Mouse (Mus musculus) urinary bladder, postnatal 4 days (tissue): ENCODE measurements around the gene Uimc1.

Experiments used
- DNase-seq, 2 experiments: peaks; one replicate each; pipeline ENCODE4 v3.0.0; 2021 to 2022; ENCODE audit warnings: low spot score in 2 of 2

Uimc1 gene

DNA sequence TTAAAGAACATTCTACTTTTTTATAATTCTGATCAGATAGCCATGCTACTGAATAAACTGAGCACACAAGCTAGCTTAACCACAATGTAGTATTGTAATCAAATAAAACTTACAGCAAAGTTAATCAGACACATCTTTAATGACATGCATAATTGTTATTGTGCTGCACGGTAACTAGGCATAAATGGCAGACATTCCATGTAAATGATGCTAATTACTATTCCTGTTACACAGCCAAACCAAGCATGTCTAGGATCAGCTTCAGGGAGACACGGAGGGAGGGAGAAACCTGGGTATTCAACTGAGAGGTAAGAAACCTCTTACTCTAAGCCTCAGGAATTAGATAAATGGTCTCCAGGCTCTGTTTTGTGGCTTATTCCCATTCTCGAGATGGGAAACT lies 52.4 kb downstream of the Uimc1 start:
- DNase-seq = no peak

- no peak for DNase-seq
These were observed 60.1 kb downstream of the Uimc1 start for GRCm38 (mm10) chr13:55040016-55040415.

DNA sequence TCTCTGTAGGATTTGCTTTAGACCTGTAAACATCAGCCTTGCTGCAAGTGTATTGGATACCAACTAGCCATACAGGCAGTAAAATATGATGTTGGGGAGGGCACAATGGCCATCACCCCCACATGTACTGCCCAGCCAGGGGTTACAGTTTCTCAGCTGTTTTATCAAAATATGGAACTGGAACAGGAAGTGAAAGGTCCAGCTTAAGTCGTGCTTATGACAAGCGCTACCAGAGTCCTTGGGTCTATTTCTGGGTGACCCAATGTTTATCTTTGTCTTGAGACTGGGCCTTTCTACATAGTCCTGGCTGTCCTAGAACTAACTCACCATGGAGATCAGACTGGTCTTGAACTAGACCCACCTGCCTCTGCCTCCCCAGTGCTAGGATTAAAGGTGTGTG lies 75.9 kb downstream of the Uimc1 start:
- DNase-seq = no peak

DNA sequence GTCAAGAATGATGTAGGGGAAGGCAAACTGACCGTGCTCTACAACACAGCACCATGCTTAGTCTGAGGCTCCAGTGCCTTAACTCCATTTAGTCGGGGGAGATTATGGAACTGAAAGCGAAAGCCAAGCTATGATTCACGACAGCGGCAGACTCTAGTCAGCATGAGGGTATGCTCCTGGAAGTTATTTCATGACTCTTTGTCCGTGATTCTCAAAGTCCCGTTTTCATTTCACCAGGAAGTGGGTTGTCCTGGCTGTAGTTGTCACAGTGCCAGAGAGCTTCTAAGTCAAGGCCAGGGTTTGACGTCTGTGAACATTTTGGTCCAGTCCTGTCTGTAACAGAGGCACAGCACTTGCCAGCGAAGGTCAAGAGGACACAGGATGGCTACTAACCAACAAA lies 77.4 kb downstream of the Uimc1 start:
- DNase-seq = no peak

- no peak for DNase-seq
These were observed 77.8 kb downstream of the Uimc1 start for GRCm38 (mm10) chr13:55022256-55022655.

GRCm38 (mm10) chr13:55021194-55021779 lies 78.8 kb downstream of the Uimc1 start, which contains the start of gene Hk3:
Hk3 (minus strand) TSS chr13:55021385.
- DNase-seq = no peak

DNA sequence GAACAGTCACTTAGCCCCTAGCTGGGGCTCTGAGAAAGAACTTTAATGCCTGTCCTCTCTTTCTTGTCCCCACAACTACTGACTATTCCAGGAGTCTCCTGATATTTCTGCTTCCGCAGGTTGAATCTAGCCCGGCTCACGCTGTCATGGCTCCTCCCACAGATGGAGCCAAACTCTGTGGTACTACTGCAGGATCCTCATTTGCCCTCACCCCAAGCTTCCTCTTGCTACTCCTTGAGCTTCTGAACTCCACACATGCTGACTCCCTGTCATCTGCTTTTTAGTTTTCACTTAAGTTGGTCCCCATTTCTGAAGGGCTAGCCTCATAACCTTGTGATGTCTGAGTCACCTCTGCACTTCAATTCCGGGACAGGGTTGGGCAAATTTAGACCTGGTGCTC lies 80.0 kb downstream of the Uimc1 start:
- no peak for DNase-seq

DNA sequence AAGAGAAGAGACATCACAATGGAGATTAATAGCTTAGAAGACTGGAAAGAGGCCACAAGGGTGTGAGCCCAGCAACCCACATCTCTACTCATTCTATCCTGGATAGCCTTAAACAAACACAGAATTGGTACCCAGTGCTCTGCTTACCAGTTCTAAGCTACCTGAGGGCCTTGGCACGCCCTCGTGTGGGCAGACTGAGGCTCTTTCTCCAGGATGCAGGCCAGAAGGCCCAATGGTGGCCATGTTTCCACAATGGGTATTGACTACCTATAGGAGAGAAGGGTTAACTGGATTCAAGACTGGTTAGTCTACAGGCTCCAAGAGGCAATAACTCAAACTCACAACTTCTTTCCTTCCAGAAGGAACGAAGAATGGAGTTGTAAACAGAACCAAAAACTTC lies 80.9 kb downstream of the Uimc1 start:
- DNase-seq = no peak

DNA sequence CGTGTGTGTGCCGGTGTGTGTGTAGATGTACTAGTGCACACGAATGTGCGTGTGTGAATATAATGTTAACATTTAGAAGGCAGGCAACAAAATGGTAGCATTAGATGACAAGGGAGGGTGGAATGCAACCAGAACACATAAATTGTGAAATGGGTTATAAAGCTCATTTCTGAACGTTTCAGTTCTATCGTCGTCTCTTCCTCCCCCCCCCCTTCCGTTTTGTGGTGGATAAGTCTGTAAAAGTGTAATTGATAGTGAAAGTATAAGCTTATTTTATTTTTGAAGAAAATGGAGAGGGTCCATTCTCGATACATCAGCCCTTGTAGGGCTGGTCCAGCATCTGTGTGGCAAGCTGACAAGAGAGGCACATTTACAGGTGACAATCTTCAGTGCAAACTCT lies 81.4 kb downstream of the Uimc1 start:
- DNase-seq = no peak

- DNase-seq = no peak
These were observed 82.1 kb downstream of the Uimc1 start for GRCm38 (mm10) chr13:55017898-55018599.

DNA sequence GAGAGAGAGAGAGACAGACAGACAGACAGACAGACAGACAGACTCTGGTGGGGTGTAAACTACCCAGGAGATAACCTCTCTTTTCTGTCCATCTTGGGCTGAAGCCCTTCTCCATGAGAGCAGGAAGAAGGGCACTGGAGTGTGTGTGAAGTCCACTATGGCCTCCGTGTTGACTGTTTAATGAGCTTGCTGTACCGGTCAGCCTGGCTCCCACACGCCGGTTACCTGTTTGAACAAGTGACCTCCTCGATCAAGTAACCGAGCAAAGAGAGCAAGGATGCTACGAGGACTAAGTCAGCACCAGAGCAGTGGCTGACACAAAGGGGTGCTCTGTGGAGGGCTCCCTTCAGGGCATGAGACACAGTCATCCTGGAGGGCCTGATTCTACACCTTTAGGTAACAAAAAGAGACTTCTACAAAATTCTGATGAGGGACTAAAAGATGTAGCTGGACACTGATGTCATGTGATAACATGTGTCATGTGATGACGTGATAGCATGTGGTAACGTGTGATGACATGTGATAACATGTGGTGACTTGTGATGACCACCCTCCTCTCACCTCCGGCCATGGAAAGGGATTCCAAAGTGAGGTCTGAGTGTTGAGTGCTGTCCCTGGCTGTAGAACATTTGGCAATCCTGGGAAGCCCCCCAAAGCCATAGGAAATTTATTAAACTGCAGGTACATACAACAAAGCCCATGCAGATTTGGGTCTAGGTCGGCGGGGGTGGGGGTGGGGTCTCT lies 82.8 kb downstream of the Uimc1 start:
- no peak for DNase-seq

GRCm38 (mm10) chr13:55014451-55014850 lies 85.6 kb downstream of the Uimc1 start:
- DNase-seq = no peak

GRCm38 (mm10) chr13:55013702-55014344 lies 86.3 kb downstream of the Uimc1 start:
- DNase-seq = no peak

DNA sequence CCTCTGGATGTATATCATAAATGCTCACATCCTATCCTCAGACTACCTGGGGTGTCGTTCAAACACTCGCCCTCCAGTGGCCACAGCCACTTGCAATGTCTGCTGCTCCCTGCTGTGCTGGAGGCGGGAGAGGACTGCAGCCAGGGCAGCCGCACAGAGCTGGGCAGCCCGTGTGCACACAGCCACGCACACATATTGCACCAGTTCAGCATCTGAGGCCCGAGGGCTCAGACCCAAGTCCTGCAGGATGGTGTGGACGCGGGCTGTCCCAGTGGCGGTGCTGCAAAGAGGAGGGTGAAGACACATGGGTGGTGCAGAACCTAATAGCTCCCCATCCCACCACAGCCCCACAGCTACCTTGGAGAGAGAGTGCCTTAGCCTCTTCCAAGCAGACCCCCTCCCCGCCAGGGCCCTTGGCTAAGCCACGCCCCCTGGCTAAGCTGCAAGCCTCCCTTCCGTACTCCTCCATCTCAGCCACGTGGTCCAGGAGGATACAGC lies 88.1 kb downstream of the Uimc1 start:
- DNase-seq = no peak

GRCm38 (mm10) chr13:55011103-55011502 lies 89.0 kb downstream of the Uimc1 start:
- no peak for DNase-seq

GRCm38 (mm10) chr13:55008589-55008988 lies 91.5 kb downstream of the Uimc1 start:
- DNase-seq = no peak

DNA sequence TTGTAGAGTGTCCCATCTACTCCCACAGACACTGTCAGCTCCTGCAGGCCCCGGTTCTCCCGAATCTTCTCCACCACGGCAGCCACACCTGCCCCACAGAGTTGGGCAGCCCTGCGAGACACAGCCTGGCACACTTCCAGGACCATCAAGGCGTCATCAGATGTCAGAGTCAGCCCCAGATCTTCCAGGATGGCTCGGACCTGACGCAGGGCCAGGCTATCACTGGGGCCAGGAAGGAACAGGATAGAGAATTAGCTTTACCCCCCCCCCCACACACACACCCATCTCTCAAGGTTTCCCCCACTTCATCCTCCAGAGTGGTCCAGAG lies 93.7 kb downstream of the Uimc1 start:
- no peak for DNase-seq

DNA sequence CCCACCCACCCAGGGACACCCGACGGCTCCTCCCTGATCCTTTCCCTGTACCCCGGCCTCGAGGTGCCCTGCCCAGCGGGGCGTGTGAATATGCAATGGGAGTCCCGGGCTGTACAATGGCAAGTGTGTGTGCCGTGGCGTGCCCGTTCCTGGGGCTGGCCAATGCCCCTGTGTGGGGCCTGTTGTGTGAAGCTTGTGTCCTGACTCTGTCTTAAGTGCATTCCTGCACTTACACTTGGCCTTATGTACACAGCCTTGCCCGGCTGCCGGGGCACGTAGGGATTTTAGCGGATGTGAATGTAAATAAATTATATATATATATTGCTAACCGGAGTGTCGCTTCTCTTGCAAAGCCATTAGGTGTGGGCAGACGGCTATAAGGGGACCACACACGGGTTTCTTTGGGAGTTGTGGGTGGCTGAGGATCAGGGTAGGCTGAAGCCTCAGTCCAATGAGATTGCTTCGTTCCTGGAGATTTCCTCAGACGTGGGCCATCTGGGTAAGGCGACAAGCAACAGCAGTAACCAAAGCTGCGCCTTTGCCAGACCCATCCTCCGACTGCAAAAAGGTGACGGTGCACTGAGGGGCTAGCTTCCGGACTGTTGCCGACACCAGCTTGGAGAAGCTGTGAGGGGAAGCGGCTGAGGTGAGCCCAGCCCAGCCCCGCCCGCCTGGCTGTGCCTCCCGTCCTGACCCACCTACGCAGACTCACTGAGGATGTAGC lies 94.2 kb downstream of the Uimc1 start:
- no peak for DNase-seq

DNA sequence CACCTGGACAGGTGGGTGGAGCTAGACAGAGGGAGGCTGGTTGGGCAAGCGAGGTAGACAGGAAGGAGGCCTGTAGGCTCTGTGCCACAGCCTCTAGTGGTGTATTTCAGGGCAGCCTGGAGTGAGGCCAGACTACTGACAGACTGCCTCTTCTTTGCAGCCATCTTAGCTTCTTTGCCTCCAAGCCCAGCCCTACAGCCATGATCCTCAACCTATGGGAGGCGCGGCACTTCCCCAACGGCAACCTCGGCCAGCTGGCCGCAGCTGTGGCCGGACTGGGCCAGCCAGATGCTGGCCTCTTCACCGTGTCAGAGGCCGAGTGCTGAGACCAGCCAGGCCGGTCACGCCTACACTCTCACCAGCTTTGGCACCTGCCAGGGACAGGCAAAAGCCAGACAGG lies 95.5 kb downstream of the Uimc1 start:
- DNase-seq = peak in 1 of 2 experiments; percentile 48

DNA sequence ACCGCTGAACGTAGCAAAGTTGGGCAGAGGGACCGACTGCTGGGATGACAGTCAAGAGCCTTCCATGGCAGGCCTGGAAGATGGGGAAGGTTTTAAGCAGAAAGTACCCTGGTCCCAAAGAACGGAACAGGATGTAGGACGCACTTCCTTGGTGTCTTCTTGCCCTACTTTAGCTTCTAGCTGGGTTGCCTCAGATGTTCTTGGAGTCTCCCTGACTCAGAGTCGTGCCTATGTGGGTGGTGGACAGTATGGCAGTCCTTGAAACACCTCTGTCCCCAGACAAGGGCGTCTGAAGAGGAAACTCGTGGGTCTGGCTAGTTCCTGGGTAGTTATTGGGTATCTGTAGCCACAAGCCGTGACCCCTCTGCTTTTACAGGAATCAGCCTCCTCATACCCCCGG lies 98.0 kb downstream of the Uimc1 start:
- DNase-seq = no peak

GRCm38 (mm10) chr13:55000433-55000832 lies 99.7 kb downstream of the Uimc1 start:
- no peak for DNase-seq

DNA sequence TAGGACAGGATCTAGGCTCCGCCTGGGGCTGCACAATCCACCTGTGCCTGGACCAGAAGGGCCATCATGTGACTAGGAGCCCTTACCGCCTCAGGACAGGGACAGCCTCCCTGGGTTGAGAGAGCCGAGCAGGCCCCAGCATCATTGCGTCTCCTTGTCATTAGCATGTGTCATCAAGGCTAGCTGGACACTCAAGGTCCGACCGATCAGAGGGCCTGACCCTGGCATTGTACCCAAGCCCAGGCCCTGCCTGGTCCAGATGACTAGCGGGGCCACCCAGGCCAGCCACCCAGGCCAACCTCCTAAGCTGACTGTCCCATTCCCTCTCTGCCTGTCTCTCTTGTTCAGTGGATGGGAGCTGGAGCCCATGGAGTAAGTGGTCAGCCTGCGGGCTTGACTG lies 102.5 kb downstream of the Uimc1 start:
- DNase-seq = no peak
